Mouse (Mus musculus): Measurements from ENCODE around the gene Zfp760. TPM values are rescaled to one million over a fixed set of nuclear protein-coding genes. Genes with fewer than 3 reads are reported as not detected.

Zfp760 gene
- total and polyA plus RNA-seq, 3 experiments, result 2.5 TPM; not detected in 1

DNA sequence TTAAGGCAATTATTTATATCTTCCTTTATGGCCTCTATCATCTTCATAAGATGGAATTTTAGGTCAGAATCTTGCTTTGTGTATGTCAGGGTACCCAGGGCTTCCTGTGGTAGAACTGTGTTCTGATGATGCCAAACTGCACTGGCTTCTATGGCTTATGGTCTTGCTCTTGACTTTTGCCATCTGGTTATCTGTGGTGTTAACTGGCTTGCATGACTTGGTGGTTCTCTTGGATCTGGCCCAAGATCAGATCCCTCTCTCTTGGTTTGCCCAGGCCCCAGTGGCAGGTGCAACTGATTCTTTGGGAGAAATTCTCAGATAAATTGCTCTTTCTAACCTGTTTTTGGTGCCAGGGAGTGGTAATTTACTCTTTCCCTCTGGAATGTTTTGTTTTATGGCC, 11.5 kb upstream of the Zfp760 start:
- no peak for TF ChIP-seq MAX (IDR thresholded peaks at IDR 0.05; ENCODE audit: low read length)
- TF ChIP-seq SMC3 (IDR thresholded peaks at IDR 0.05; ENCODE audit: low read depth, low read length), result no peak
- peak in 1 of 2 experiments; percentile 20; a peak in 1 of 4 replicates for TF ChIP-seq EP300 (IDR thresholded peaks at IDR 0.05; ENCODE audit: low read depth in 1 of 2, low read length in 2 of 2)
- Histone ChIP-seq H3K4me3 (ENCODE audit: control insufficient read depth in 1 of 2, insufficient read depth in 1 of 2, low read depth in 2 of 2, low read length in 2 of 2) (no peak overlapping the region), H3K27me3 (ENCODE audit: control insufficient read depth in 1 of 2, insufficient read depth in 2 of 2, low read length in 2 of 2) (no peaks in the 10 kb centered on the region), H3K9ac (ENCODE audit: control insufficient read depth, low read depth, low read length, poor library complexity, severe bottlenecking) (no peak overlapping the region), H3K36me3 (ENCODE audit: control insufficient read depth in 1 of 2, insufficient read depth in 2 of 2, low read length in 2 of 2) (0 out of 4 replicates have a peak, but pooled peaks cover 0 to 2% of the 10 kb centered on the region in 2 experiments), H3K79me2 (ENCODE audit: control insufficient read depth, insufficient read depth, low read length, poor library complexity) (no peaks in the 10 kb centered on the region; the same call in 1 of the 2 replicates), H3K4me1 (ENCODE audit: control insufficient read depth in 1 of 2, insufficient read depth in 2 of 2, low read length in 2 of 2) (peaks cover 0 to 3% of the 10 kb centered on the region in 2 experiments; a peak in 1 of 4 replicates), H3K9me3 (replicated peaks; ENCODE audit: insufficient read depth, low read length) (no peaks in the 10 kb centered on the region), H3K27ac (ENCODE audit: control insufficient read depth, low read depth, low read length) (no peak overlapping the region)
- DNase-seq (ENCODE audit: low read depth, low spot score), result peak; percentile 16

DNA sequence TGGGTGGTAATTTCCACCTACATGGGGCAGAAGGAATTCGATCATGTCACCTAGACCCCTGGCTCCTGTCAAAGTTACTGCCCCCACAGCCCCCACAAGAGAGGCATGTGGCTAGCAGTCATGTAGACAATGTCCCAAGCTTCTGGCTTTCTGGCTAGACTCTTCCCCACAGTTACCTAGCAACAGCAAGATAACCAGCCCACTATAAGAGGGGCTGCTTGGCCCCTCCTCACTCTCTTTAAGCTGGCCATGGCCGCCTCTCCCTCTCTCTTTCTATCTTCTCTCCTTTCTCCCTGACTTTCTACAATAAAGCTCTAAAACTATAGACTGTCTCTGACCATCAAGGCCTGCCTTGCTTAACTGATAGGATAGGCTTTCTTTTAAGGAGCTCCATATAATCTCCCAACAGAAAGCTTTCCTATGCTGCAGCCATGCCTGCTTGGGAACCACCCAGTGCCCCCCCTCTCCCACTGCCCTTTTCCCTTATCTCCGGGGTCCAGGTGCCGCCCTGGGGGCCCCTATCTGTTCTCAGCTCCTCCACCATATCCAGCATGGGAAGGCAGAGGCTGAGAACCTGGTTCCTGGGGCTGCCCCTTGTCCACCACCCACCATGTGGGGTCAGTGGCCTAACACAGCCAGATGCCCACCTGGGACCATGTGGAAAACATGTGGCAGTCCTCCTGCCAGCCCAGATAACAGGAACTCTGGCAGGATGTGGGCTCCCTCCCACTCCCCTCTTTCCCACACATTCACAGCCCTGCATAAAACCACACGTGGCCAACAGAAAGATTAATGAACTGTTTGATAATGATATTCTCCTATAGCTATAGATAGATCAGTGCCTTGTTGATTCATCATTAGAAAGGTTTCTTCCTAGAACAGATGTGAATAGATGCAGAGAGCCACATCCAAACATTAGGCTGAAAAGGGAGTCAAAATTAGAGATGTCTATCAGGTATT, 5.0 kb upstream of the Zfp760 start:
- no peaks in the 10 kb centered on the region; the same call in 1 of the 2 replicates for H3K79me2 ChIP-seq (ENCODE audit: control insufficient read depth, insufficient read depth, low read length, poor library complexity)
- H3K9me3 ChIP-seq (replicated peaks; ENCODE audit: insufficient read depth, low read length), result no peaks in the 10 kb centered on the region
- no peaks in the 10 kb centered on the region for H3K27me3 ChIP-seq (ENCODE audit: control insufficient read depth in 1 of 2, insufficient read depth in 2 of 2, low read length in 2 of 2)
- peak overlapping the region; percentile 50 for H3K9ac ChIP-seq (ENCODE audit: control insufficient read depth, low read depth, low read length, poor library complexity, severe bottlenecking)
- peak overlapping the region; percentile 70 for H3K27ac ChIP-seq (ENCODE audit: control insufficient read depth, low read depth, low read length)
- peak overlapping the region; percentile 29 to 37 for H3K4me3 ChIP-seq (ENCODE audit: control insufficient read depth in 1 of 2, insufficient read depth in 1 of 2, low read depth in 2 of 2, low read length in 2 of 2)
- peaks cover 5 to 7% of the 10 kb centered on the region in 2 experiments for H3K4me1 ChIP-seq (ENCODE audit: control insufficient read depth in 1 of 2, insufficient read depth in 2 of 2, low read length in 2 of 2)
- DNase-seq (ENCODE audit: low read depth, low spot score), result peak; percentile 79
- H3K36me3 ChIP-seq (ENCODE audit: control insufficient read depth in 1 of 2, insufficient read depth in 2 of 2, low read length in 2 of 2), result peaks cover 0 to 23% of the 10 kb centered on the region in 2 experiments; a peak in 2 of 4 replicates
- TF ChIP-seq MXI1 (IDR thresholded peaks at IDR 0.05; ENCODE audit: low read depth, low read length), result peak; percentile 59
- no peak for TF ChIP-seq MEF2A (IDR thresholded peaks at IDR 0.05; ENCODE audit: extremely low read depth, insufficient replicate concordance, low read depth, low read length, poor library complexity, severe bottlenecking)
- TF ChIP-seq ZNF384 (IDR thresholded peaks at IDR 0.05; ENCODE audit: low read depth, low read length), result no peak
- TF ChIP-seq CHD1 (IDR thresholded peaks at IDR 0.05; ENCODE audit: low read depth, low read length), result no peak; the same call in 1 of the 2 replicates
- no peak for TF ChIP-seq USF2 (IDR thresholded peaks at IDR 0.05; ENCODE audit: borderline replicate concordance in 1 of 2, insufficient read depth in 1 of 2, low read depth in 1 of 2, low read length in 2 of 2)
- TF ChIP-seq ELF1 (IDR thresholded peaks at IDR 0.05; ENCODE audit: low read depth, low read length), result no peak
- no peak for TF ChIP-seq GABPA (IDR thresholded peaks at IDR 0.05; ENCODE audit: low read depth, low read length)
- no peak for TF ChIP-seq NELFE (IDR thresholded peaks at IDR 0.05; ENCODE audit: low read depth, low read length)
- no peak for TF ChIP-seq CHD2 (IDR thresholded peaks at IDR 0.05; ENCODE audit: low read length)
- no peak for TF ChIP-seq NRF1 (IDR thresholded peaks at IDR 0.05; ENCODE audit: insufficient read depth, low read depth, low read length, poor library complexity, severe bottlenecking)
- peak; percentile 65; the same call in 1 of the 2 replicates for TF ChIP-seq GATA1 (IDR thresholded peaks at IDR 0.05; ENCODE audit: low read depth, low read length)
- no peak for TF ChIP-seq SMC3 (IDR thresholded peaks at IDR 0.05; ENCODE audit: low read depth, low read length)
- TF ChIP-seq POLR2AphosphoS2 (IDR thresholded peaks at IDR 0.05; ENCODE audit: low read length), result no peak
- 0 out of 2 replicates have a peak, but pooled peaks have one; percentile 15 for TF ChIP-seq MYB (IDR thresholded peaks at IDR 0.05; ENCODE audit: low read depth, low read length)
- TF ChIP-seq UBTF (IDR thresholded peaks at IDR 0.05; ENCODE audit: borderline replicate concordance, insufficient read depth, low read depth, low read length), result no peak
- TF ChIP-seq TAL1 (IDR thresholded peaks at IDR 0.05; ENCODE audit: low read length), result peak; percentile 92
- no peak for TF ChIP-seq MAFK (IDR thresholded peaks at IDR 0.05; ENCODE audit: borderline replicate concordance, low read depth, low read length)
- no peak for TF ChIP-seq E2F4 (IDR thresholded peaks at IDR 0.05; ENCODE audit: borderline replicate concordance, low read depth, low read length)
- no peak for TF ChIP-seq BHLHE40 (IDR thresholded peaks at IDR 0.05; ENCODE audit: borderline replicate concordance, low read depth, low read length)
- TF ChIP-seq JUND (IDR thresholded peaks at IDR 0.05; ENCODE audit: low read depth, low read length), result no peak
- peak; percentile 53 for TF ChIP-seq TBP (IDR thresholded peaks at IDR 0.05; ENCODE audit: low read depth, low read length)
- TF ChIP-seq MYC (IDR thresholded peaks at IDR 0.05; ENCODE audit: low read depth, low read length), result peak; percentile 82
- peak; percentile 76 to 89 for TF ChIP-seq EP300 (IDR thresholded peaks at IDR 0.05; ENCODE audit: low read depth in 1 of 2, low read length in 2 of 2)
- peak; percentile 59; the same call in 1 of the 2 replicates for TF ChIP-seq ETS1 (IDR thresholded peaks at IDR 0.05; ENCODE audit: low read depth, low read length)
- TF ChIP-seq CTCF (IDR thresholded peaks at IDR 0.05 in 2 of 3, conservative IDR thresholded peaks at IDR 0.05 in 1 of 3; ENCODE audit: control insufficient read depth in 1 of 3, insufficient read depth in 1 of 3, low read depth in 2 of 3, low read length in 3 of 3, poor library complexity in 1 of 3, severe bottlenecking in 1 of 3), result no peak
- TF ChIP-seq POLR2A (IDR thresholded peaks at IDR 0.05; ENCODE audit: control insufficient read depth in 1 of 2, insufficient read depth in 1 of 2, low read depth in 1 of 2, low read length in 2 of 2, poor library complexity in 1 of 2), result no peak
- no peak for TF ChIP-seq ZMIZ1 (IDR thresholded peaks at IDR 0.05; ENCODE audit: low read depth, low read length)
